Mouse (Mus musculus) limb, embryonic 12.5 days (tissue): Measurements from ENCODE around the gene Csn1s2a. TPM values are rescaled to one million over a fixed set of nuclear protein-coding genes. Genes with fewer than 3 reads are reported as not detected.
"Not testable (repeated sequence)": the region's sequence is repeated elsewhere in the genome, so short reads cannot be mapped to it uniquely, and the experiment has no call there.

Experiments used
- ATAC-seq: fragments of 200-750 bp; cut with Nextera tagmentation; 2 replicates; pipeline ENCODE4 v1.8.0; 2017; ENCODE audit warnings: low read depth, moderate TSS enrichment; ENCODE audit not compliant: insufficient number of reproducible peaks, insufficient read depth, low FRiP score, low TSS enrichment
- H3K27ac ChIP-seq: fragments of 300-500 bp; sonication (generic); 2 replicates; pipeline ENCODE4 v1.5.1; 2016; ENCODE audit warnings: mild to moderate bottlenecking, moderate library complexity
- H3K27me3 ChIP-seq: fragments of 300-500 bp; sonication (generic); 2 replicates; pipeline ENCODE4 v1.6.1; 2016; ENCODE audit warnings: mild to moderate bottlenecking, moderate library complexity
- H3K36me3 ChIP-seq: fragments of 300-500 bp; sonication (generic); 2 replicates; pipeline ENCODE4 v1.6.1; 2016; ENCODE audit warnings: mild to moderate bottlenecking, moderate library complexity
- H3K4me1 ChIP-seq: fragments of 300-500 bp; sonication (generic); replicated peaks from 2 replicates; pipeline ENCODE4 v1.6.1; 2016
- H3K4me2 ChIP-seq: fragments of 300-500 bp; sonication (generic); 2 replicates; pipeline ENCODE4 v1.6.1; 2016; ENCODE audit warnings: mild to moderate bottlenecking, moderate library complexity
- H3K4me3 ChIP-seq: fragments of 300-500 bp; sonication (generic); replicated peaks from 2 replicates; pipeline ENCODE4 v1.5.1; 2016; ENCODE audit warnings: mild to moderate bottlenecking
- H3K9ac ChIP-seq: fragments of 300-500 bp; sonication (generic); replicated peaks from 2 replicates; pipeline ENCODE4 v1.6.1; 2016; ENCODE audit warnings: mild to moderate bottlenecking, moderate library complexity
- H3K9me3 ChIP-seq: fragments of 300-500 bp; sonication (generic); 2 replicates; pipeline ENCODE4 v1.6.1; 2016; ENCODE audit warnings: mild to moderate bottlenecking, moderate library complexity
- WGBS: fragments of 180-500 bp; shearing (Covaris S2); methylation state at CpG from one replicate; pipeline ENCODE4 v1.1.7; 2016; 5-methylcytosine and 5-hydroxymethylcytosine counted together
- polyA plus RNA-seq: library from polyadenylated mRNA; unstranded; fragments of >200 nt; fragmentation: Nextera tagmentation; extraction: Ambion mirVana; gene quantifications from 2 replicates; pipeline ENCODE4 v1.2.1, GENCODE M21; 2016

Csn1s2a gene
- polyA plus RNA-seq, result not detected in 2 replicates

- no peak within 1 kb of the TSS for H3K9ac ChIP-seq
- H3K27ac ChIP-seq, result no peak within 1 kb of the TSS
- no peak within 1 kb of the TSS for H3K4me3 ChIP-seq
- no peaks in the 10 kb centered on the region for H3K36me3 ChIP-seq
- no peak within 1 kb of the TSS for H3K4me2 ChIP-seq
- H3K9me3 ChIP-seq, result no peaks in the 10 kb centered on the region
- WGBS, result 78% methylated on average over 1 of the region's 1 CpGs
- H3K4me1 ChIP-seq, result no peaks in the 10 kb centered on the region
- ATAC-seq, result no peak
- H3K27me3 ChIP-seq, result no peaks in the 10 kb centered on the region
Observed at GRCm38 (mm10) chr5:87774267-87774666, at the start of gene Csn1s2a. Gene Csn1s2a (plus strand): TSS chr5:87774567.

GRCm38 (mm10) chr5:87734821-87735220, 39.5 kb upstream of the Csn1s2a start:
- Histone ChIP-seq H3K4me2 (no peak overlapping the region), H3K27me3 (no peaks in the 10 kb centered on the region), H3K9me3 (no peaks in the 10 kb centered on the region), H3K4me1 (no peaks in the 10 kb centered on the region), H3K36me3 (no peaks in the 10 kb centered on the region), H3K9ac (no peak overlapping the region), H3K27ac (no peak overlapping the region), H3K4me3 (no peak overlapping the region)
- ATAC-seq, result no peak

- 97% methylated on average over 1 of the region's 1 CpGs for whole genome bisulfite sequencing
- no peaks in the 10 kb centered on the region for H3K4me1 ChIP-seq
- no peak overlapping the region for H3K9ac ChIP-seq
- no peak for ATAC-seq
- no peaks in the 10 kb centered on the region for H3K36me3 ChIP-seq
- no peak overlapping the region for H3K4me3 ChIP-seq
- H3K9me3 ChIP-seq, result no peaks in the 10 kb centered on the region
- H3K4me2 ChIP-seq, result no peak overlapping the region
- H3K27ac ChIP-seq, result no peak overlapping the region
- H3K27me3 ChIP-seq, result no peaks in the 10 kb centered on the region
Observed at GRCm38 (mm10) chr5:87753471-87753870, 20.9 kb upstream of the Csn1s2a start.

GRCm38 (mm10) chr5:87764546-87764945, 9.8 kb upstream of the Csn1s2a start:
- Histone ChIP-seq H3K4me2 (no peak overlapping the region), H3K9me3 (no peaks in the 10 kb centered on the region), H3K36me3 (no peaks in the 10 kb centered on the region), H3K9ac (no peak overlapping the region), H3K4me3 (no peak overlapping the region), H3K27ac (no peak overlapping the region), H3K27me3 (no peaks in the 10 kb centered on the region), H3K4me1 (no peaks in the 10 kb centered on the region)
- 84% methylated on average over 3 of the region's 3 CpGs for WGBS
- no peak for ATAC-seq

DNA sequence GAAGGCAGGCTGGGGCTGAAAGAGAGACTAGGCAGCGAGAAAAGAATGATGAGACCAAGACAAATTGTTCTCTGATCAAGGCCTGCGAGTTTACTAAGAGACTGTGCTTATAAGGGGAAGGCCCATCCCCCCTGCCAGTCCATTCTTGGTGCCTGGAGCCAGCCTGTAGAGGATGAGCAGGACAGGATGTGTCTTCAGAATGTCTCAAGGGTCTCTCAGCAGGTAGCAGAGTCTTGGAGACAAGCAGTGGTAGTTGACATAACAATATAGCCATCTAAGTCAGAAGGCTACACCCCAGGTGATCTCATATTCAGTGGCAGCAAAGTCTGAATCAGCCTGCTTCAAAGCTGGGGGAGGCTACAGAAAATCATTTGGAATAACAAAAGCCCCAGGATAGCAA, 2.2 kb upstream of the Csn1s2a start:
- not testable (repeated sequence) for ATAC-seq, H3K36me3 ChIP-seq, H3K4me1 ChIP-seq, H3K27me3 ChIP-seq, H3K4me2 ChIP-seq, H3K9me3 ChIP-seq, H3K9ac ChIP-seq, H3K27ac ChIP-seq, H3K4me3 ChIP-seq
- 56% methylated on average over 2 of the region's 2 CpGs for WGBS

DNA sequence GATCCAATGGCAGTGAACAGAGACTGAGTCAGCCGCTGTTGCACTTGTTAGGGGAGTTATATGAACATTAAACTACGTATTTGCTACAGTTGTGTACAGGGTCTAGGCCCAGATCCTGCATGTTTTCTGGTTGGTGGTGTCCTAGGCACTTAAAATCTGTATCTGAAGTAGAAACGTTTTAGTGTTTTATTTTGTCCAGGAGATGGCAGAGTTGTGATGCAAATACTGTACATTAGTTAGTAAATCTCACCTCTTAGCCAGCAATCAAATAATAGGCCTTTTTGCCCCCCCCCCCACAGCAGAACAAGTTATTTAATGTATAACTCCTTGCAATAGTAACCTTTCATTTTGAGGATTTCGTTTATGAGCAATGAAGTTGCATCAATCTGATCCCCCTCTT, 8.4 kb downstream of the Csn1s2a start:
- H3K4me1 ChIP-seq, result no peaks in the 10 kb centered on the region
- no peaks in the 10 kb centered on the region for H3K9me3 ChIP-seq
- no peak for ATAC-seq
- no peak overlapping the region for H3K27ac ChIP-seq
- H3K9ac ChIP-seq, result no peak overlapping the region
- no peaks in the 10 kb centered on the region for H3K36me3 ChIP-seq
- WGBS, result 55% methylated on average over 4 of the region's 4 CpGs
- H3K27me3 ChIP-seq, result no peaks in the 10 kb centered on the region
- no peak overlapping the region for H3K4me3 ChIP-seq
- H3K4me2 ChIP-seq, result no peak overlapping the region

- H3K4me3 ChIP-seq, result no peak within 1 kb of the TSS
- H3K27me3 ChIP-seq, result no peaks in the 10 kb centered on the region
- H3K4me1 ChIP-seq, result no peaks in the 10 kb centered on the region
- no peaks in the 10 kb centered on the region for H3K9me3 ChIP-seq
- ATAC-seq, result no peak
- no peak within 1 kb of the TSS for H3K4me2 ChIP-seq
- no peaks in the 10 kb centered on the region for H3K36me3 ChIP-seq
- H3K9ac ChIP-seq, result no peak within 1 kb of the TSS
- WGBS, result 69% methylated on average over 2 of the region's 2 CpGs
- H3K27ac ChIP-seq, result no peak within 1 kb of the TSS
Observed at GRCm38 (mm10) chr5:87807782-87808181, 33.4 kb downstream of the Csn1s2a start, which contains the start of gene Csn1s2b. Gene Csn1s2b (plus strand): TSS chr5:87808082.

DNA sequence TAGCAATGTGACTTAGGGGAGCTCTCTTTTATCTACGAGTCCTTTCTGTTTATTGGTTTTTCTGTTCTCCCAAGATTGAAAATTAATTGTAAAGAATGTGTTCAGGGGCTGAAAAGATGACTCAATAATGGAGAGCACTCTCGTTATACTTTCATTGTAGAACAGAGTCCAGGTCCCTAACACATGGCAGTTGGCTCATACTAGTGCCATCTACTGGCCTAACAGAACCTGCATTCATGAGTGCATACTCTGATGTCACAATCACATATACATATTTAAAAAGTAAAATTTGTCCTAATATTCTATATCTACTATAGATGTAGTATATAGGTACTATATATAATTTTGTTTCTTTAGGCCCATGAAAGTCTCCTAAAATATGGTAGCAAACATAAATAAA, 34.9 kb downstream of the Csn1s2a start:
- Histone ChIP-seq H3K4me1 (no peaks in the 10 kb centered on the region), H3K27ac (no peak overlapping the region), H3K4me3 (no peak overlapping the region), H3K4me2 (no peak overlapping the region), H3K9ac (no peak overlapping the region), H3K27me3 (no peaks in the 10 kb centered on the region), H3K36me3 (no peaks in the 10 kb centered on the region), H3K9me3 (no peaks in the 10 kb centered on the region)
- ATAC-seq, result no peak
- WGBS, result 63% methylated on average over 2 of the region's 2 CpGs

DNA sequence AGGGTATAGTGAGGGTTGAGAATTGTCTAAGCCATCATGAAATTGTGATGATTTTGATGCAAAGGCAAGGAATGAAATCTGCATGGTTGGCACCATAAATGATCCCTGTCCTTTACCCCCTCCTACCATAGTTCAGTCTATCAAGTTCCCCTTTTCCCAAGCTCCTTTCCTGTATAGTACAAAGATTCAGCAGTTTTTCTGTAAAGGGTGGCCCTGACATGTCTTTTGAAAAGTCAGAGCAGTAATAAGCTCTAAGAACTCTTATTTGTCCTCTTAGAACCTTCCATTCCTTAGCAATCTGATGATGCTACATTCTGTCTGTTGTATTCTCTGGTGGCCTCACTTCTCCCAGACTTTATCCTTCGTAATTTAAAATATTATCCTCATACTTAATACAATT, 51.0 kb downstream of the Csn1s2a start, which contains the start of gene Prr27:
Prr27 (plus strand) TSS at position 301 of the 400 bp plus-strand sequence.
- Histone ChIP-seq H3K27ac (no peak within 1 kb of the TSS), H3K4me1 (no peaks in the 10 kb centered on the region), H3K4me2 (no peak within 1 kb of the TSS), H3K4me3 (no peak within 1 kb of the TSS), H3K9me3 (no peaks in the 10 kb centered on the region), H3K27me3 (no peaks in the 10 kb centered on the region), H3K9ac (no peak within 1 kb of the TSS), H3K36me3 (no peaks in the 10 kb centered on the region)
- no peak for ATAC-seq
- 72% methylated on average over 1 of the region's 1 CpGs for WGBS

Other genes with a start within 250 kb of the Csn1s2a start
- gene Sult1b1, start 236.4 kb upstream of the Csn1s2a start, polyA plus RNA-seq, result not detected in 2 replicates
- not detected in 2 replicates for gene Sult1d1, start 205.5 kb upstream of the Csn1s2a start, polyA plus RNA-seq
- not detected in 2 replicates for gene Sult1e1, start 183.0 kb upstream of the Csn1s2a start, polyA plus RNA-seq
- gene Csn1s1, start 108.4 kb upstream of the Csn1s2a start, polyA plus RNA-seq, result not detected in 2 replicates
- gene Csn2, start 74.9 kb upstream of the Csn1s2a start, polyA plus RNA-seq, result not detected in 2 replicates
- not detected in 2 replicates for gene Csn1s2b, start 33.5 kb downstream of the Csn1s2a start, polyA plus RNA-seq
- gene Prr27, start 51.1 kb downstream of the Csn1s2a start, polyA plus RNA-seq, result not detected in 2 replicates
- not detected in 2 replicates for gene Odam, start 110.5 kb downstream of the Csn1s2a start, polyA plus RNA-seq
- not detected in 2 replicates for gene Csn3, start 151.0 kb downstream of the Csn1s2a start, polyA plus RNA-seq
- gene 2310003L06Rik, start 194.9 kb downstream of the Csn1s2a start, polyA plus RNA-seq, result not detected in 2 replicates
- not detected in 2 replicates for gene Gm28434, start 194.9 kb downstream of the Csn1s2a start, polyA plus RNA-seq
- not detected in 2 replicates for gene Cabs1, start 204.9 kb downstream of the Csn1s2a start, polyA plus RNA-seq
- gene Smr3a, start 228.0 kb downstream of the Csn1s2a start, polyA plus RNA-seq, result not detected in 2 replicates